Mouse (Mus musculus): ENCODE results near the gene Hoxd4. TPM values are rescaled to one million over a fixed set of nuclear protein-coding genes. Genes with fewer than 3 reads are reported as not detected.
A peak's percentile ranks its signal among the peaks of the same experiment; 100 is the strongest.

The Hoxd4 gene
- polyA plus RNA-seq, 1 experiment from 2014 or later = not detected

DNA sequence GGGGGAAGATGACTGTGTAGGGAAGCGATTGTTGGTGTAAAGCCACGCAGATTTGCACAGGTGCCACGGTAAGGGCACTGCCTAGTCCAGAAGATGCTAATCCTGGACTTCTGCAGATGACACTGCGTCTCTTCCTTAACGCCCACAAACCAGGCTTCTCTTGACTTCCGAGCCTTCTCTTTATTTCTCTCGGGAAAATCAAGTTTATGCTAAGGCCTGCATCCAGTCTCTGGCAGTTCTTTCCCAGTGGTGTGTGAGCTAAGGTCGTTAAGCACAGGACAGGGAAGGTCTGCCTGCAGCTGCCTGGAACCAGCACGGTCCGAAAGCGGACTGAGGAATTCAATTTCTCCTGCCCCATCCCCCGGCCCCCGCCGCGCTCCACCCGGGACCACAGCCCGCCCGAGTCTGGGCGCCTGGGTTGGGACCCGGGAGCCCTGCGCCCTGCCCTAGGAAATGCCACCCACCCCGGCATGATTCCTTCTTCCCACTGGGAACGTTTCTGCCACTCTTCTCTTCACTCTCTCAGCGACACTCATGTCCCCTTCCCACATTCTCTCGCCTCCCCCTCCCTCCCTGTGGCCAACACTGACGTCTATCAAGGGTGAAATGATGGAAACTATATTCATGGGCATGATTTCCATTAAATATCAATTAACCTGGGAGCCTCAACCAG is 7.9 kb upstream of the Hoxd4 start:
- H3K4me1 ChIP-seq (replicated peaks; ENCODE audit: control insufficient read depth, insufficient read depth, low read length) = peaks cover 13% of the 10 kb centered on the region
- no peak for ATAC-seq
- no peak overlapping the region for H3K4me3 ChIP-seq (replicated peaks; ENCODE audit: low read length)
- H3K9ac ChIP-seq (replicated peaks; ENCODE audit: low read depth, low read length) = no peak overlapping the region
- no peaks in the 10 kb centered on the region for H3K9me3 ChIP-seq (ENCODE audit: control insufficient read depth, low read length)
- no peak overlapping the region for H3K4me2 ChIP-seq (ENCODE audit: low read length)
- H3K36me3 ChIP-seq (ENCODE audit: control insufficient read depth, insufficient read depth) = no peaks in the 10 kb centered on the region
- H3K27me3 ChIP-seq (replicated peaks; ENCODE audit: control insufficient read depth, insufficient read depth, low read length) = peaks cover 86% of the 10 kb centered on the region
- 1% methylated on average over 26 of the region's 26 CpGs for WGBS
- no peak overlapping the region for H3K27ac ChIP-seq (ENCODE audit: low read length)

DNA sequence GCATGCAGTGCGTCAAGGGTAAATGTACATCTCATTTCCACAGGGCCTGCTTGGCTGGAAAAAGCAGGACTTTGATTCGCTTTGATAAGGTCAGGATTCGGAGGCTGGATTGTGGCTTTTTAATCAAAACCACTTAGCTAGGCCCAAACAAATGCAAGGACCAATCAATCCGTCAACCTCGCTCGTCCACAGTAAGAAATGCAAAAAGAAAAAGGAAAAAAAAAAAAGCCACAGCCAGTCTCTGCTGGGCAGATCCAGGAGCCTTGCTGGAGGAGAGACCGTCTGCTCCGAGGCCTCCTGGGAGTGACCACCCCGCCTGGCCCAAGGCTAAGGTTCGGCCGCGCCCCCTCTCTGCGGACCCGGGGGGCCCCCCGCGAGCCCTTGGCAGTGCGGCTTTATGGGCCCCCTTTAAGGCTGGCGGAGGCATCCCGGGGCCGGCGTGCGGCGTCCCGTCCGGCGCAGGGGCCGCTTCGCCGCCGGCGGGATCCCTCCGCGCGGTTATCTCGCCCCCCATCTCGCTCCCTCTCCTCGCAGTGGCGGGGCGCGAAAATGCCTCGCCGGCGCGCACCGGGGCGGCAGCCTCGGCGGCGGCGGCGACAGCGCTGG is 7.2 kb upstream of the Hoxd4 start, which contains the start of gene Hoxd8:
Gene Hoxd8, plus strand, starts transcription at position 223 of the 606 bp plus-strand sequence.
- no peaks in the 10 kb centered on the region for H3K9me3 ChIP-seq (ENCODE audit: control insufficient read depth, low read length)
- no peak within 1 kb of the TSS for H3K9ac ChIP-seq (replicated peaks; ENCODE audit: low read depth, low read length)
- ATAC-seq = no peak
- H3K27me3 ChIP-seq (replicated peaks; ENCODE audit: control insufficient read depth, insufficient read depth, low read length) = peaks cover 86% of the 10 kb centered on the region
- H3K36me3 ChIP-seq (ENCODE audit: control insufficient read depth, insufficient read depth) = no peaks in the 10 kb centered on the region
- no peak within 1 kb of the TSS for H3K27ac ChIP-seq (ENCODE audit: low read length)
- peaks cover 13% of the 10 kb centered on the region for H3K4me1 ChIP-seq (replicated peaks; ENCODE audit: control insufficient read depth, insufficient read depth, low read length)
- peak within 1 kb of the TSS; percentile 37 for H3K4me2 ChIP-seq (ENCODE audit: low read length)
- WGBS = under 1% methylated on average over 50 of the region's 52 CpGs
- peak within 1 kb of the TSS; percentile 31 for H3K4me3 ChIP-seq (replicated peaks; ENCODE audit: low read length)

DNA sequence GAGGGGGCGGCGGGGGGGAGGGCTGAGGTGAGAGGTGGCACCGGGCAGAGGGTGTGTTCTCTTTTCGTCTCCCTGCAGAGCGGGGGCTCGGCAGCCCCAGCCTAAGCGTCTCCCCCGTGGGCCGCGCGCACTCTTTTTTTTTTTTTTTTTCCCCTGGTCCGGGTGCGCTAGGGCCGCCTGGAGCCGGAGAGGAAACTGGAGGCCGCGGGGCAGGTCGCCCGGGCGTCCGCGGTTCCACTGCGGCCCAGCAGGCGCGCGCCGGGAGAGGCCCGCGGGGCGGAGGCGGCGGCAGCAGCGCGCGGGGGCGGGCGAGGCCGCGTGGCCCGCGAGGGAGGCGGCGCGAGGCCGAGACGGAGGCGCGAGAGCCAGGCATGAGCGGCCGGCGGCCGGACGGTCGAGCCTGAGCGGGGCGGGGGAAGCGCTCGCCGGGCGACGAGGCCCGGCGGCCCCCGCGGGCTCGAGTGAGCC is 6.7 kb upstream of the Hoxd4 start:
- no peak for ATAC-seq
- no peak overlapping the region for H3K9ac ChIP-seq (replicated peaks; ENCODE audit: low read depth, low read length)
- peaks cover 86% of the 10 kb centered on the region for H3K27me3 ChIP-seq (replicated peaks; ENCODE audit: control insufficient read depth, insufficient read depth, low read length)
- H3K4me2 ChIP-seq (ENCODE audit: low read length) = peak overlapping the region; percentile 37
- H3K4me3 ChIP-seq (replicated peaks; ENCODE audit: low read length) = peak overlapping the region; percentile 31
- H3K4me1 ChIP-seq (replicated peaks; ENCODE audit: control insufficient read depth, insufficient read depth, low read length) = peaks cover 13% of the 10 kb centered on the region
- H3K36me3 ChIP-seq (ENCODE audit: control insufficient read depth, insufficient read depth) = no peaks in the 10 kb centered on the region
- H3K27ac ChIP-seq (ENCODE audit: low read length) = no peak overlapping the region
- no peaks in the 10 kb centered on the region for H3K9me3 ChIP-seq (ENCODE audit: control insufficient read depth, low read length)
- WGBS = under 1% methylated on average over 40 of the region's 66 CpGs

DNA sequence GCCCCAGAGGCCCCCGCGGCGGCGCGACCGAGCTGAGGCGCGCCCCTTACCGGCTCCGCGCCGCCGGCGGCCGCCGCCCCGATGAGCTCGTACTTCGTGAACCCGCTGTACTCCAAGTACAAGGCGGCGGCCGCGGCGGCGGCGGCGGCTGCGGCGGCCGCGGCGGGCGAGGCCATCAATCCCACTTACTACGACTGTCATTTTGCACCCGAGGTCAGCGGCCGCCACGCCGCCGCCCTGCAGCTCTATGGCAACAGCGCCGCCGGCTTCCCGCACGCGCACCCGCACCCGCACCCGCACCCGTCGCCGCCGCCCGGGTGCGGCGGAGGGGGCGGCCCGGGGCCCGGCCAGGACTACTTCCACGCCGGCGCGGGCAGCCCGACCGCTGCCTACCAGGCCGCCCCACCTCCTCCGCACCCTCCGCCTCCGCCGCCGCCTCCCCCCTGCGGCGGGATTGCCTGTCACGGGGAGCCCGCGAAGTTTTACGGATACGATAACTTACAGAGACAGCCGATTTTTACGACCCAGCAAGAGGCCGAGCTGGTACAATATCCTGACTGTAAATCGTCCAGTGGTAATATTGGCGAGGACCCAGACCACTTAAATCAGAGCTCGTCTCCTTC is 6.2 kb upstream of the Hoxd4 start:
- no peak for ATAC-seq
- peaks cover 13% of the 10 kb centered on the region for H3K4me1 ChIP-seq (replicated peaks; ENCODE audit: control insufficient read depth, insufficient read depth, low read length)
- H3K4me3 ChIP-seq (replicated peaks; ENCODE audit: low read length) = peak overlapping the region; percentile 31
- no peak overlapping the region for H3K27ac ChIP-seq (ENCODE audit: low read length)
- WGBS = under 1% methylated on average over 74 of the region's 85 CpGs
- H3K4me2 ChIP-seq (ENCODE audit: low read length) = peak overlapping the region; percentile 37
- no peaks in the 10 kb centered on the region for H3K9me3 ChIP-seq (ENCODE audit: control insufficient read depth, low read length)
- H3K27me3 ChIP-seq (replicated peaks; ENCODE audit: control insufficient read depth, insufficient read depth, low read length) = peaks cover 86% of the 10 kb centered on the region
- H3K9ac ChIP-seq (replicated peaks; ENCODE audit: low read depth, low read length) = no peak overlapping the region
- H3K36me3 ChIP-seq (ENCODE audit: control insufficient read depth, insufficient read depth) = no peaks in the 10 kb centered on the region

DNA sequence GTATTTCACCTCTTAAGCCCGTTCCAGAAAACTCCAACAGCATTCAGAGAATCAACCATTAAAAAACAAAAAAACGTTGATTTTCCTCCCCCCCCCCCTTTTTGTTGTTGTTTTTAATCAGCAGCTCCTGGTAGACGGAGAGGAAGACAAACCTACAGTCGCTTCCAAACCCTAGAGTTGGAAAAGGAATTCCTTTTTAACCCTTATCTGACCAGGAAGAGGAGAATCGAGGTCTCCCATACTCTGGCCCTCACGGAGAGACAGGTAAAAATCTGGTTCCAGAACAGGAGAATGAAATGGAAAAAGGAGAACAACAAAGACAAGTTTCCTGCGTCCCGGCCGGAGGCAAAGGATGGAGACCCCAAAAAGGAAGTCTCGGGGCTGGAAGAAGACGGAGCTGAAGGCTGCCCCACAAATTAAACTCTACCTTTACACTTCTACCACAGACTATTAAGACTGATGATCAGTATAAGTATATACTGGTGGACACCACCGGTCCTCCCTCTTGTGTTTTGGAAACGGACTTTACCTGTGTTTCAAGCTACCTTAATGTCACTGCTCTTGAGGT is 5.3 kb upstream of the Hoxd4 start:
- Histone ChIP-seq H3K27me3 (replicated peaks; ENCODE audit: control insufficient read depth, insufficient read depth, low read length) (peaks cover 84% of the 10 kb centered on the region), H3K27ac (ENCODE audit: low read length) (no peak overlapping the region), H3K4me2 (ENCODE audit: low read length) (no peak overlapping the region), H3K4me1 (replicated peaks; ENCODE audit: control insufficient read depth, insufficient read depth, low read length) (peaks cover 13% of the 10 kb centered on the region), H3K4me3 (replicated peaks; ENCODE audit: low read length) (no peak overlapping the region), H3K36me3 (ENCODE audit: control insufficient read depth, insufficient read depth) (no peaks in the 10 kb centered on the region), H3K9ac (replicated peaks; ENCODE audit: low read depth, low read length) (no peak overlapping the region), H3K9me3 (ENCODE audit: control insufficient read depth, low read length) (no peaks in the 10 kb centered on the region)
- ATAC-seq = no peak
- 3% methylated on average over 13 of the region's 13 CpGs for WGBS

DNA sequence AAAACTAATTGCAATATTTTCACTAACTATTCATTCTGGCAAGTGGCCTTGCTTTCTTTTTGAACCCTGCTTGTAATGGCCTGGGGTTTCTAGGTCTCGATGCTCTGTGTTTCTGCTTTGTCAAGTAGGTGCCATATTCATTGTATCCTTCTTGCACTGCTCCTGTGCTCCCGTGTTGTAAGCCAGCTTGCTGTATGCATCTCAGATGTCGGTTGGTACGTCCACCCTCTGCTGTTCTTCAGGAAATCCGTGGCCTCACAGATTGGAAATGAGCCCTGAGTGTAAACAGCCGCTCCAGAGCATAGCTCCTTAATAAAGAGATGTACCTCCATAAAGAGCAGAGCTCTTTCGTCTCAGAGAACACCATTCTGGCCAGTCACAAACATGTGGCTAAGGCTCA is 4.1 kb upstream of the Hoxd4 start:
- no peaks in the 10 kb centered on the region for H3K36me3 ChIP-seq (ENCODE audit: control insufficient read depth, insufficient read depth)

DNA sequence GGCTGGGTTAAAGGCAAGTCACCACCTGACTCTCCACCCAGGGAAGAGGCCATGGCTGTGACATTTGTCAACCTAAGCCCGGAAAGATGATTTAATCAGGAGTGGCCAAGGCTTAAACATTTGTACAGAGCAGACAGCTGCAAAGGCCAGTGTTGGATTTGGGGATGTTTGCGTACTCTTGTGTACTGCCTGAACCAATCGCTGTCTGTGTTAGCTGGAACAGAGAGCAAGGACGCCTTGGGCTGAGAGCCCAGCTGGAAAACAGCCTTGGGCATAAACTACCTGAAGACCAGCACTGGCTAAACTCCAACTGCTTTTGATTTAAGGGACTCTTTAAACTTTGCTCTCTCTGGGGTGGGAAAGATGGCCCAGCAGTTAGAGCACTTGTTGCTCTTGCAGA is 3.1 kb upstream of the Hoxd4 start:
- H3K27ac ChIP-seq (ENCODE audit: low read length) = no peak overlapping the region
- H3K9me3 ChIP-seq (ENCODE audit: control insufficient read depth, low read length) = no peaks in the 10 kb centered on the region
- H3K9ac ChIP-seq (replicated peaks; ENCODE audit: low read depth, low read length) = no peak overlapping the region
- no peak overlapping the region for H3K4me2 ChIP-seq (ENCODE audit: low read length)
- no peak overlapping the region for H3K4me3 ChIP-seq (replicated peaks; ENCODE audit: low read length)
- no peak for ATAC-seq
- peaks cover 17% of the 10 kb centered on the region for H3K4me1 ChIP-seq (replicated peaks; ENCODE audit: control insufficient read depth, insufficient read depth, low read length)
- H3K27me3 ChIP-seq (replicated peaks; ENCODE audit: control insufficient read depth, insufficient read depth, low read length) = peaks cover 87% of the 10 kb centered on the region
- no peaks in the 10 kb centered on the region for H3K36me3 ChIP-seq (ENCODE audit: control insufficient read depth, insufficient read depth)
- 2% methylated on average over 4 of the region's 4 CpGs for WGBS

More for the DNA sequence above, 4.1 kb upstream of the Hoxd4 start:
- no peaks in the 10 kb centered on the region for H3K9me3 ChIP-seq (ENCODE audit: control insufficient read depth, low read length)
- WGBS = 5% methylated on average over 7 of the region's 7 CpGs
- H3K4me2 ChIP-seq (ENCODE audit: low read length) = no peak overlapping the region
- peaks cover 17% of the 10 kb centered on the region for H3K4me1 ChIP-seq (replicated peaks; ENCODE audit: control insufficient read depth, insufficient read depth, low read length)
- no peak for ATAC-seq
- peaks cover 87% of the 10 kb centered on the region for H3K27me3 ChIP-seq (replicated peaks; ENCODE audit: control insufficient read depth, insufficient read depth, low read length)
- H3K9ac ChIP-seq (replicated peaks; ENCODE audit: low read depth, low read length) = no peak overlapping the region
- H3K4me3 ChIP-seq (replicated peaks; ENCODE audit: low read length) = no peak overlapping the region
- H3K27ac ChIP-seq (ENCODE audit: low read length) = no peak overlapping the region

DNA sequence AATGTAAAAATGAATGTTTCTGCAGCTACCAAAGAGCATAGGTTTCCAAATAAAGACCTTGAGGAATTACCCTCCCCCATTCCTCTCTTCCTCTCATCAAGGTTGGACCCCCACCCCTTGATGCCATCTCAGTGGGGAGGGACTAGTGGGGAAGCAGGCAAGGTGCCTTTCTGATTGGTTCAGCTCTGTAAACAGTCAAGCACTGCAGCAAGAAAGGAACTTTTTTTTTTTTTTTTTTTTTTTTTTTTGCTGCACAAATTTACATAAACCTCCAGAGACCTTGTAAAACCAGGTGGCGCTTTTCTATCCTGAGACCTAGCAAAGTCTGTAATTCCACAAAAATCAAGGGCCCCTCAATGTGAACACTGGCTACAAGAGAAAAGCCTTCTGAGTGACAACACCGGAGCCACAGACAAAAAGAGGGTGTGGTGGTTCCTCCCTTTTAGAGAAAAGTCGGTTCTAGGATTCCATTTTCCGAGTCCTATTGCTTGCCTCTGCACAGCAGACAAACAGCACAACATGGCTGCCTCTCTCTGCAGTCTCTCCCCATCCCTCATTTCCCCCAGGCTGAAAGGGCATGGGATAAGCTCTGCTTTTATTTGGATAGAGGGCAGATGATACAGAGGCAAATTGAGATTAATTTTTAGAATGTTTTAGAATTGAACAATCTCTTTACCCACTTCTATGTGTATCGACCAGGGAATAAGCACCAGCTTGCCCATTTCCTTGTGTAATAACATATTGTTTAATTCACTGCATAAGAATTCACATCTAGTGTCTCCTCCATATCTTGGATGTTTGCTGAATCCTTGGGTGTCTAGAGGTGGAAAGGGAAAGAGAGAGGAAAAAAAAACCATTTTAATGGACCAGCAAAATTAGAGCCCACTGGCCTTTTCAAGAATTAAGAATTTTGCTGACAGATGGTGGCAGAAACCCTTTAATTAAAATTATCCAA is 2.0 kb upstream of the Hoxd4 start:
- Histone ChIP-seq H3K4me3 (replicated peaks; ENCODE audit: low read length) (no peak overlapping the region), H3K9ac (replicated peaks; ENCODE audit: low read depth, low read length) (no peak overlapping the region), H3K4me1 (replicated peaks; ENCODE audit: control insufficient read depth, insufficient read depth, low read length) (peaks cover 15% of the 10 kb centered on the region), H3K27ac (ENCODE audit: low read length) (no peak overlapping the region), H3K9me3 (ENCODE audit: control insufficient read depth, low read length) (no peaks in the 10 kb centered on the region), H3K27me3 (replicated peaks; ENCODE audit: control insufficient read depth, insufficient read depth, low read length) (peaks cover 82% of the 10 kb centered on the region), H3K4me2 (ENCODE audit: low read length) (no peak overlapping the region), H3K36me3 (ENCODE audit: control insufficient read depth, insufficient read depth) (no peaks in the 10 kb centered on the region)
- WGBS = 4% methylated on average over 5 of the region's 5 CpGs
- ATAC-seq = no peak

All from forebrain, embryonic 16.5 days (tissue).